Mouse (Mus musculus) gastrocnemius, postnatal 25 days (tissue): ENCODE results near the gene Ost4. TPM values are rescaled to one million over a fixed set of nuclear protein-coding genes. Genes with fewer than 3 reads are reported as not detected.

Experiments used
- DNase-seq: peaks from one replicate; pipeline ENCODE4 v3.0.0; 2022
- total RNA-seq, 2 experiments: library from RNA; stranded (reverse); gene quantifications; 1 replicate in 1 of 2; 2 replicates in 1 of 2; pipeline ENCODE4 v1.2.3; 2021

The Ost4 gene
- total RNA-seq, 2 experiments from 2014 or later, result 103 to 117 TPM

DNA sequence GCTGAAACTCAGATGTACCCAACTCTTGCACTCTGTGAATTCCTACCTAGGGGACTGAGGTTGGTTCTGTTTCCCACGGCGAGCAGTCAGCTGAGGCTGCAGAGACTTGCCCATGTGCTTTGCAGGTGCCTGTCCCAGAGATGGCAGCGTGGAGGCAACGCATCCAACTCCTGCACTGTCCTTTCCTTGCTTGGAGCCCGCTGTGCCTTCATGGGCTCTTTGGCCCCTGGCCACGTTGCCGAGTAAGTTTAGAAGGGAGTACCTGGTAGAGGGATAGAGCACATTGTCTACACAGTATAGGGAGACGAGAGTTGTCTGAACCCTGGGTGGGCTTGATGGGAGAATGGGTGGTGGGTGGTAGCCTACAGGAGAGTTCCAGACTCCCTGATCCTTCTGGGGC lies 17.0 kb upstream of the Ost4 start:
- no peak for DNase-seq

DNA sequence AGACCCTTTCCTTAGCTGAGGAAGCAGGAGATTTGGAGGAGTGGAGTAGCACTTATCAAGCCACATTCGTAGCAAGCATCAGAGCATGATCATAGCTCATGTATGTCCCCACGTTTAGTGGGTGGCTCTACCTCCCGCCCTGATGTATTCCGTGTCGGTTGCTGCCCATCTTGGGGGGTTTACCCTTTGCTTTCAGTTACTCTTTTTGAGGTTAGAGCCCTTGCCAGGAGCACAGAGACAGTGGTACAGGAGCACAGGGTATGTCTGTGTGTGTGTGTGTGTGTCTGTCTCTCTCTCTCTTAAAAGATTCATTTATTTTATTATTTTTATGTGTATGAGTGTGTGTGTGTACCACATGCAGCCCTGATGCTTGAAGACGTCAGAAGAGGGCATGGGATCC lies 15.5 kb upstream of the Ost4 start:
- DNase-seq, result no peak

DNA sequence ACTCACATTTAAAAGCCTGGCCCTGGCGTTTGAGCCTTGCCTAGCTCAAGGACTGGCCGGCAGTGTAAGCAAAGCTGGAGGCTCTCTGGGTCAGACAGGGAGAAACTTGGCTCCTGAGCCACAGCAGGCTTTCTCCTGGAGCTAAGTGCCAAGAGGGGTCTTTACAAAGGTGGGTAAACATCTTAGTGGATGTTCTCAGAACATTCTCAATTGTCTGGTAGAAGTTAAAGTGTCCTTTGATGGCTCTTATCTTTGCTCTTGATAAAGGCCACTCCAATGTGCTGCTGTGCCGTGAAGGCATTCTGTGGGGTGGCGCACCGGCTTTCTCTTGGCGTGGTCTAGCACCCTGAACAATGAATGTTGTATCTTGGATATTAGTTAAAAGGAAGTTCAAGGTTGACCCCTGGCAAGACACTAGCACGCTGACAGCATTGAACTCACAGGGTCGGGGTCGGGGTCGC lies 15.0 kb upstream of the Ost4 start:
- DNase-seq, result no peak

DNA sequence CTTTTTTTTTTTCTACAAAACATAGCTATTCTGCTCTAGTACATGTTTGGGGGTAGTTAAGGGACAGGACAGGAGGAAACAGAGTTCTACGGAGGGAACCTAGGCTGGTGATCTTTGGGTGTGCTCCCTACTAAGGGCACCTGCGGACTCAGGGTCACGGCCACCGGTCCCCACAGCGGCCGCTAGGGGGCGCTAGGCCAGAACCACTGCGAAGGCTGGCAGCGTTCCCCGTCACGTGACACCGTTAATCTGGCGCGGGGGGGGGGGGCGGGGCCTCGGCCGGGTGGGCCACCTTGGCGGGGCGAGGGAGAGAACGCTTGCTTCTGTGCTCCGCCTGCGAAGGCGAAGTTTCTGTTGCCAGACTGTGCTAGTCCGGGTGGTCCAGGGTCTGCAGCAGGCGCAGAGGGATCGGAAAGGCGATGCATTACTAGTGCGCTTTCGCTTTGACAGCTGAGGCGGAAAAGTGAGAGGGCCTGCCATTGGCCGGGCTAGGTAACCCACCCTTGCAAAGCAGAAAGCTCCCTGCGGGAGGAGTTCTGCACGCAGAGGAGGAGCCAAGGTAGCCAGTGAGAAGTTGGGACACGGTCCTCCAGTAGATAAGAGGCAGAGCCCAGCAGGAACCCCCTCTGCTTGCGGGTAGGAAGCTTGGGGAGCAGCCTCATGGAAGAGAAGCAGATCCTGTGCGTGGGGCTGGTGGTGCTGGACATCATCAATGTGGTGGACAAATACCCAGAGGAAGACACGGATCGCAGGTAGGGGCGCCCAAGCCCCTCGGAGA lies 13.9 kb upstream of the Ost4 start, which contains the start of gene Khk:
Gene Khk, plus strand, starts transcription at position 176 of the 778 bp plus-strand sequence.
- peak; percentile 83 for DNase-seq

DNA sequence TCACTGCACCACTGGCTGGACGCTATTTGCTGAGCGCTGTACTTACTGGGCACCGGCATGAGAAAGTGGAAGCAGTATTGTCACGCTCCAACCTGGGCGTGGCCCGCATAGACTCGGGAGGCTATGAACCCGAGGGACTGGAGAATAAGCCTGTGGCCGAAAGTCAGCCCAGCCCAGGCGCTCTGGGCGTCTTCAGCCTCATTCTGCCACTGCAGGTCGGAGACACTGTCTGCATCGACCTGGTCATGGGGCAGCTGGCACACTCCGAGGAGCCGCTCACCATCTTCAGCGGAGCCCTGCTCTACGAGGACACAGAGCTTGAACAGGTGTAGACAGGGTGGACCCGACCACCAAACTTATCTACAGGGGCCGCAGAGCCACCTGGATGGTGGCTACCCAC lies 13.0 kb upstream of the Ost4 start:
- no peak for DNase-seq

DNA sequence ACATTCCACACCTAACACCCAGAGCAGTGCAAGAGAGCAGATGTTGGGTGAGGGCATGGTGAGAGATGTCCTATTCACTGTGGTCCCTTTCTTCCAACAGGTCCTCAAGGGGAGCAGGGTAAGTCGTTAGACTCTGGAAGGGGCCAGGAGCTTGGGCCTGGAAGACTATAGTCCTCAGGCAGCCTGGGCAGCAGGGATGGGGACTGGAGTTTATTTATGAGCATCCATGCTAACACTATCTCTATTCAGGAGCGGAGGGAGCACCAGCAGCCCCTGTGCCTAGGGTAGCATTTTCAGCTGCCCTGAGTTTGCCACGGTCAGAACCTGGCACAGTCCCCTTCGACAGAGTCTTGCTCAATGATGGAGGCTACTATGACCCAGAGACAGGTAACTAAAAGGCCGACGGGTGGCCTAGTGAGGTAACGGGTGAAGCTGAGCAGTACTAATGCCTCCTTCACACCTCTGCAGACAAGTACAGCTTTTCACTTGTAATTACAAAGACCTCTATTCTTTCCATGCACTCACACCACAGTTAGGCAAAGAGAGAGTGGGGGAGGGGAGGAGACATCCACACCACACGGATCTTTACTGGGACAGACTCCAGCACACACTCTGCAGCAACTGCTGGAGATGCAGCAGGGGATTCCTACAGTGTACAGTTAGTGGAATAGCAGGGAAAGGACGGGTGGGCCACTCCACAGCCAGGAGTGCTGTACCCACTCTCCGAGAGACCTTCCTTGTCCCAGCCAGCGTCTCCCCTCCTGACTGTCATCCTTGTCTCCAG lies 12.4 kb upstream of the Ost4 start:
- DNase-seq, result no peak

DNA sequence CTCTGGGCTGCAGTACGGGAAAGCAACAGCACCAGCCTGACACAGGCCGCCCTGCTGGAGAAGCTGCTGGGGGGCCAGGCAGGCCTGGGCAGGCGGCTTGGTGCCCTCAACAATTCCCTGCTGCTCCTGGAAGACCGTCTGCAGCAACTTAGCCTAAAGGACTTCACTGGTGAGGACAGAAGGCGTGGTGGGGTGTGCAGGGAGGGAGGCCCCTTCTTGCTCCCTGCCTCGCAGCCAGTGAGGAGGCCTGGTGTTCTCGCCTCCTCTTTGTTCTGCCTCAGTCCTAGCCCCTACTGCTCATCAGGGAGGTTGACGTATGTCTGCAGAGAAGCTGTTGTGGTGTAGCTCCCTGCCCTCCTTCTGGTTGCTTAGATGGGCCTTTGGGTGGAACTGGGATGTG lies 11.1 kb upstream of the Ost4 start:
- no peak for DNase-seq

DNA sequence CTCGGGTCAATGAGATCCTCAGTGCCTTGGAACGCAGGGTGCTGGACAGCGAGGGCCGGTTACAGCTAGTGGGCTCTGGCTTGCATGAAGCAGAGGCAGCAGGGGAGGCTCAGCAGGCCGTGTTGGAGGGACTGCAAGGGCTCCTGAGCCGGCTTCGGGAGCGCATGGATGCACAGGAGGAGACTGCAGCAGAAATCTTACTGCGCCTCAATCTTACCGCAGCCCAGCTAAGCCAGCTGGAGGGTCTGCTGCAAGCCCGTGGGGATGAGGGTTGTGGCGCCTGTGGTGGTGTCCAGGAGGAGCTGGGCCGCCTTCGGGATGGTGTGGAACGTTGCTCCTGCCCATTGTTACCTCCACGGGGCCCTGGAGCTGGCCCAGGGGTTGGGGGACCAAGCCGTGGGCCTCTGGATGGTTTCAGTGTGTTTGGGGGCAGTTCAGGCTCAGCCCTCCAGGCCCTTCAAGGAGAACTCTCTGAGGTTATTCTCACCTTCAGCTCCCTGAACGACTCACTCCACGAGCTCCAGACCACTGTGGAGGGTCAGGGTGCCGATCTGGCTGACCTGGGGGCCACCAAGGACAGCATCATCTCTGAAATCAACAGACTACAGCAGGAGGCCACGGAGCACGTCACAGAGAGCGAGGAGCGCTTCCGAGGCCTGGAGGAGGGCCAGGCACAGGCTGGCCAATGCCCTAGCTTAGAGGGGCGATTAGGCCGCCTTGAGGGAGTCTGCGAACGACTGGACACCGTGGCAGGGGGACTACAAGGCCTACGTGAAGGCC lies 10.5 kb upstream of the Ost4 start:
- no peak for DNase-seq

DNA sequence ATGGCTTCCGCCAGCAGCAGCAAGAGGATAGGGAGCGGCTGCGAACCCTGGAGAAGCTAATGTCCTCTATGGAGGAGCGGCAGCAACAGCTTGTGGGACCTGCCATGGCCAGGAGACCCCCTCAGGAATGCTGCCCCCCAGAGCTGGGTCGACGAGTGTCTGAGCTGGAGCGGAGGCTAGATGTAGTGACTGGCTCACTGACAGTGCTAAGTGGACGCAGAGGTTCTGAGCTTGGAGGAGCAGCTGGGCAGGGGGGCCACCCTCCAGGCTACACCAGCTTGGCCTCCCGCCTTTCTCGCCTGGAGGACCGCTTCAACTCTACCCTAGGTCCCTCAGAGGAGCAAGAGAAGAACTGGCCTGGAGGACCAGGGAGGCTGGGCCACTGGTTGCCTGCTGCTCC lies 9.8 kb upstream of the Ost4 start:
- no peak for DNase-seq

DNA sequence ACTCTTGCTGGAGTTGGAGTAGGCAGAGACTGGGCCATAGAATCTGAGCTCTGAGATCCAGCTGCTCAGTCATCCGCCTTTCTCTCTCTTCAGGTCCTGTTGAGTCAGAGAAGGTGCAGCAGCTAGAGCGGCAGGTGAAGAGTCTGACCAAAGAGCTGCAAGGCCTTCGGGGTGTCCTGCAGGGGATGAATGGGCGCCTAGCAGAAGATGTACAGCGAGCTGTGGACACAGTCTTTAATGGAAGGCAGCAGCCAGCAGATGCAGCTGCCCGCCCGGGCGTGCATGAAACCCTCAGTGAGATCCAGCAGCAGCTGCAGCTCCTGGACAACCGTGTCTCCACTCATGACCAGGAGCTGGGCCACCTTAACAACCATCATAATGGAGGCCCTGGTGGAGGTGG lies 9.3 kb upstream of the Ost4 start:
- DNase-seq, result no peak

DNA sequence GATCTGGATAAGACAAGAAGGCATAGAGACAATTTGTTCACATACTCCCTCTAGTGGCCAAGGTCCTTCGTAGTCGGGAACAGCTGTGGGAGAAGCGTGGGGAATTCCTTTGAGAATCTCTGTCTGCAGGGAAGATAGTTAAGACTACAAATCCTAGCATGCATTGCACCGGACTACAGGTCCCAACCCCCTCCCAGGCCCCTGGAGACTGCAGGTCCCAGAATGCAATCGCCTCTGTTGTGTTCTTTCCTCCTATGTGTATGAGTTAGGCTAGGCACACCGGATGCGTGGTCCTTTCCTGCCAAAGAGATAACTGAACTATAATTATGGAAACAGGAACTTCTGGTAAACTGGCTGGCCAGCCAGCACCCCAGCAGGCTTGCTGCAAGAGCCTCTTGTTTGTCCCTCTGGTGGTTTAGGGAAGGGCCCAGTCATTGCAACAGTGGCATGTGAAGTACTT lies 8.4 kb upstream of the Ost4 start:
- DNase-seq, result peak; percentile 91

DNA sequence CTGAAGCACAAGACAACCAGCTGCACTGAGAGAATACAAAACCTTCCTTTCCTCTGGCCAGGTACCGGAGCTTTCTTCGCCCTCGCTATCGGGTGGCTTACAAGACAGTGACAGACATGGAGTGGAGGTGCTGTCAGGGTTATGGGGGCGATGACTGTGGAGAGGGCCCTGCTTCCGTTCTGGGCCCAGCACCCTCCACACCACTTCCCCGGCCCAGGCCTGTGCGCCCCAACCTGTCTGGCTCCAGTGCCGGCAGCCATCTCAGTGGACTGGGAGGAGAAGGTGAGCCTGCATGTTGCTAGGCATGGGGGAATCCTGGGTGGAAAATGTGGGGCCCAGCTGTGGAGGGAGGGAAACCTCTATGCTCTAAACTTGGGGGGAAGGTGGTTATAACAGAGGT lies 7.9 kb upstream of the Ost4 start:
- no peak for DNase-seq

DNA sequence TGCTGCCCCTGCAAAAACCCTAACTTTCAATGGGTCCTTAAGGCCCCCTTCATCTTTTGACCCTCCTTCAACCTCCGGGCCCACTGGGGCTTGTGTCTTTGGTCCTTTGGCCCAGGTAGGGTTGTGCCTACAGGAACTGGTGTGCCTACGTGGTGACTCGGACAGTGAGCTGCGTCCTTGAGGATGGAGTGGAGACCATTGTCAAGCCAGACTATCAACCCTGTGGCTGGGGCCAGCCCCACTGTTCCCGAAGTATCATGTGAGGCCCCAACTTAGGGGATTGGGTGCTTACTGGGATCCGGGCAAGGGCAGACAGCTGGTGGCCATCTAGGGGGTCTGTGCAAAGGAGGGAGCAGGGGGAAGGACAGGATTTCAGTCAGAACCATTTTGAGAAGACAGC lies 7.3 kb upstream of the Ost4 start:
- no peak for DNase-seq

DNA sequence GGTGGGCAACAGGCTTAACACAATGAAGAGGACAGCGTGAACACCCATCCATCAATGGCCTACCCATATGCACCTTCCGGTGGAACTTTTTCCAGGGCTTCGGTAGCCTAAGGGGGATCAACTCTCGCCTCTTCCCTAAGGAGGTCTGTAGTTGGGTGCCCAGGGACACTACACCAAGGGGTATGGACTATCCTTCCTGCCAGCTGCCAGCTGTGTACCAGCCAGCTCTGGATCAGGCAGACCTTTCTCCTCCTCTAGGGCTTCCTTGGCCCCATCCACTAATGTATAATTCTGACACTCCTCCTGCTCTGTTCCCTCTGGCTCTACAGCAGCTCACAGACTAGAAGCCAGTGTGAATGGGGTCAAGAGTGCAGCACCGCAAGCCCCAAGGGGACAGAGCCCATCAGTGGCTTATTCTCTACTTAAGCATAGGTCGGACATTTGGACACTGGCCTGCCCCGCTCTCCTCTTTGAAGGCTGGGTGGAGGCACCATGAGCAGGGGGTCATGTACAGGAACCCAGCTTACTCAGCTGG lies 6.6 kb upstream of the Ost4 start:
- no peak for DNase-seq

DNA sequence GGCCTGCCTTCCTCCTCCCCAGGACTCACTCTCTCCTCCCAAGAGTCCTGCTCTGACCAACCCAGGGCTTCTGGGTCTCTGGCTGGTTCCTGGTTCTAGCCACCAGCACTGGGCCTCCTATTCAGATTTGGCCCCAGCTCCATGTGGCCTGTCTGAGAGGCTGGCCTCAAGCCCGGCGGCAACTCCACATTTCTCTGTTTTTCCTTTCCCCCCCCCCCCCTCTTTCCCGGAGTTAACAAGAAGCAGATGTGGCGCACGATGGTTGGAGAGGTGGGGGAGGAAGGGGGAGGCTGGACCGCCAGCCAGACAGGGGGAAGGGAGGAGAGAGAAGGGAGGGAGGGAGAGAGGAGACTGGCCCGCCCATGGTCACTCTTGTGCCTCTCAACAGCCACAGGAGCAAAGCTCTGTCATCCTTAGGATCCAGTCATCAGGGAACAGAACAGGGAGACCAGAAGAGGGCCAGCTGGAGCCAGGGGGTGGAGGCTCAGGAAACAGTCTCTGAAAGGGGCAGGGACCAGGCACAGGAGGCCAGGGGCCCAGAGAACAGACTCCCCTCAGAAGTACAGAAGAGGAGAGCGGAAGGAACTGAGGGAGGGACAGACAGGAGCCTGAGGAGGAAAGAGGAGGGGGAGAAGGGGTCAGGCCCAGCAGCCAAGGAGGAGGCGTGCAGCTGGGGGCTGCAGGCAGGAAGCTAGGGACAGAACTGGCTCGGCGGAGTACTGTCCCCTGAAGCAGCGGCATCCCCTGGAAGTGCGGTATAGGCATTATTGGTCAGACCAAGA lies 5.7 kb upstream of the Ost4 start, which contains the start of gene Emilin1:
Gene Emilin1, plus strand, starts transcription at position 343 of the 782 bp plus-strand sequence.
- peak; percentile 84 for DNase-seq

DNA sequence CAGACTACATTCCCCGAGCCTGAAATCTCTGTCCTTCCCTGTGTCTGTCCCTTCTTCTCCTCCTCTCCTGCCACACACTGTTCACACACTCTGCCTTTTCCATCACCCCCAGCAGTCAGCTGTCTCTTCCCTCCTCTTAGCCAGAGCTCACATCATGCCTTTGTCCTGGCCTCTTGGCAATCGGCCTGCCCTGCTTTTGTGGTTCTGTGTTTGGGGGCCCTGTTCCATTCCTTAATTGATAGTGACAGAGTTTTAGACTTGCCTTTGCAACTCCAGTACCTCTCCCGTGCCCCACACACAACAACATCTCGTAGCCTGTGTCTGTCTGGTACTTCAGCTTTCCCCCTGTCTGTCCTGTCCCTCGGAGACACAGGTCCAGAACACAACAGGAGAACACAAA lies 4.6 kb upstream of the Ost4 start:
- DNase-seq, result no peak

DNA sequence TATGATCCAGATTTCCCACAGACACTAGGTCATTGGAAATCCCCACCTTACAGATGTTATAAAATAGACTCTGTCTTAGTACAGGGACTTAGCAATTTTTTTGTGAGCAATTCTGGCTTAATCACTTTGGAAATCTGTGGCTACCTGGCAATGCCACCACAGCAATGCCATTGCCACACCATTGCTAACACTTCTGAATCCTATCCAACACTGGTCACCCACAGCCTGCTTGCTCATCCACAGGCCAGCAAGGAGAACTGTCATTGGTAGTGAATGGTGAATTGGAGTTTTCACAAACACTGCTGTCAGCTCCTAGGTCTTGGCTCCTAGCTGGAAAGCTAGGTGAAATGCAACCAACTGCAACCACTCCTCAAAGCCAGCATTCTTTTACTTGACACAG lies 2.9 kb upstream of the Ost4 start:
- no peak for DNase-seq

DNA sequence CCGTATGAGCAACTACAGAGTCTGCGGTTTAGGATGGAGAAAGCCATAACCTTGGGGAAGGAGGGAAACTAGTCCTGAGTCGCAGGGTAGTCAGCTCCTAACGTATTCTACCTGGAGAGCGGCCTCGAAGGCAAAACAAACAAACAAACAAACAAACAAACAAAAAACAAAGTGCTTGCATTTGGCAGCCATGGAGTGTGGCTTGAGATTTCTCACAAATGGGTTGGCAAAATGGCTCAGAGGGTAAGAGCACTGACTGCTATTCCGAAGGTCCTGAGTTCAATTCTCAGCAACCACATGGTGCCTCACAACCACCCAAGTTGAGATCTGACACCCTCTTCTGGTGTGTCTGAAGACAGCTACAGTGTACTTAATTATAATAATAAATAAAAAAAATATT lies 2.3 kb upstream of the Ost4 start:
- DNase-seq, result no peak

DNA sequence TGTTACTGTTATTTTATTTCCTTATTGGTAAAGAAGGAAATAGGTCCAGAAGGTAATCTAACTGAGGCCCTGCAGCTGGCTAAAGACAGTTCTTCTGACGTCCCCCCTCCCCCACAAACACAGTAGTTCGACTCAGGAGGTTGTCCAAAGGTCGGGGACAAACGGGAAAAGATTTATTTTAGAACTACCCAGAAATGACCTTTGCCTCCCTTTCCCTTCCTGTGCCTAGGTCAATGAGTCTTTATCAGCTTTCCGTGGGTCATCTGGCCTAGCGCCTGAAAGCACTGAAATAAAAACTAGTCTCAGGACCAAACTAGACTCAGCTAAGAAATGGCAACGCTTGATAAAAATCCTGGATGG lies 1.7 kb upstream of the Ost4 start:
- DNase-seq, result no peak

DNA sequence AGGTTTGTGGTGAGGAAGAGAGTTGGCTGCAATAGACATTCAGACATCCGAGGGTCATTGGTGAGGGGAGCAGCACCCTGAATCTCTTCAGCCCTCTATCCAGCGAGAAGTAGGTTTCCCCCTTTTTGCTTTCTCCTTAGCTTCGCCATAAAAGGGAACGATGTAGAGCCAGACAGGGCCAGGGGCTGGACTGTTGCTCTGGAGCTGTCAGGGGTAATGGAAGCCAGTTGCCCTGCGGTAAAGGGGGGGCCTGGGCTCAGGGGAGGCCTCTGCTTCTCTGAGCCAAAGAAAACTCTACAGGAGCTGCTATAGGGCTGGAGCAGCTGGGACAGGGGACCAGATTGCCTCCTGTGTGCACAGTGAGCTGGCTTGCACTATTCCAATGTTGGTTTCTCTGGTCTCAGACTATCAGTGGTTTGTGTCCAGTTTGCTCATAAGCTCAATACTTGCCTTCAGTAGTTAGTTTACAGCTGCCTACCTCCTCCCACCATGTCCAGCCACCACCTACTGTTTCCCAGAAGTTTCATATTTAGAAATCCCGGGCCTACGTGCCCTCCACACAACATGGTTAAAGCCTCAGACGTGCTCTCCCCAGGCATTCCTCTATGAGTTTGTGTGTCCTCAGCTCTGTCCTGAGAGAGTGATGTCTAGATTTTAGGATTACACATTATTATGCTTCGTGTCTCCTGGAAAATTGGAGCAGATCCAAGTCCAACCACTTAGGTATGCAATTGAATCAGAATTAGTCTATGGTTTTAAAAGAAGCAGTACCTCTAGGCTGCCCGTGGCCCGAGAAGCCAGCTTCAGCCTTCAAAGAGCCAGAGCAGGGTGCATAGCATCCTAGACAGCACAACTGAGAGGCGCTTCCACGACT lies 1.1 kb upstream of the Ost4 start:
- no peak for DNase-seq

DNA sequence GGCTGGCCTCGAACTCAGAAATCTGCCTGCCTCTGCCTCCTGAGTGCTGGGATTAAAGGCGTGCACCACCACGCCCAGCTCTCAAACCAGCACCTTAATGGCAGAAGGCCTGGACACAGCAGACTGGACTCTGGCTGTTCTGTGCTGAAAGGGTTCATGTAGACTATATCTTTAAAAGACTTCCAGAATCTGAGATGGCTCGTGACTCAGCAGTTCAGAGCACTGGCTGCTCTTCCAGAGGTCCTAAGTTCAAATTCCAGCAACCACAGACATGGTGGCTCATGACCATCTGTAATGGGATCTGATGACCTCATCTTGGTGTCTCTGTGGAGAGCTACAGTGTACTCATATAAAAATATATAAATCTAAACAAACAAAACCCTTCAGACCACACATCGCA lies 5.7 kb downstream of the Ost4 start:
- no peak for DNase-seq
